Mouse (Mus musculus) E14TG2a.4 (cell line): ENCODE data around the gene Hba-a1.

Experiments
- CTCF ChIP-seq: conservative IDR thresholded peaks from 2 replicates; pipeline ENCODE4 v1.5.1; 2014; ENCODE audit warnings: low read length
- NANOG ChIP-seq: IDR thresholded peaks from 2 replicates; pipeline ENCODE4 v1.6.1; 2014; ENCODE audit warnings: borderline replicate concordance, low read length, mixed read lengths
- POU5F1 ChIP-seq: IDR thresholded peaks from 2 replicates; pipeline ENCODE4 v1.6.1; 2014; ENCODE audit warnings: low read length, borderline replicate concordance

DNA sequence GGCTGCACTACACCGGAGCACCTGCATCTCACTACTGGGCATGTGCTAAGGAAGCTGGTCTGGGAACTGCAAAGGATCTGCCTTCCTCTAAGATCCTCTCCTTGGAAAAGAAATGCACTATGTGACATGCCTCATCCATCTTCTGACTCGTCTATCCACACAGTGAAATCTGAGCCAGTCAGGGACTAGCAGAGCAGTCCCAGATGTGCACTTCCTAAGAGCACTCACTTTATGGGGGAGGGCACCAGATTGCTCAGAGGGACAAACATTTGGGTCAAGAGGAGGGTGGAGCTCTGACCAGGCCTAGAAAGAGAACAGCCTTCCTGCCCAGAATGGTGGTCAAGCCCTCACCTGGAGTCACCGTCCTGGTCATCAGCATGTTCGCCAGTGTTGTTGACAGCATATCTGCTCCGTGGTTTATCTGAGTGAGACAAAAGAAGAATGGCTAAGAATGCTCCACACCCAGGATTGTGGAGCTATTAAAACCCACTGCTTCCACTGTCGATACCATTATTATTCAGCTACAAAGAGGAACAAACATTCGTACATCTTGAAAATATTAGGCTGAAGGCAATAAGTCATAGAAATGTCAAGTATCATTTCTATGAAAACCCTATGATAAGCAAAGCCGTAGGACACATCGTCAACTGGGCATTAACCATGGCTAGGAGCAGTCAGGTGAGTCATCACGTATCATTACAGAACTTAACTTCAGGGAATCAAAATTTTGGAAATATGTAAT lies 20.5 kb upstream of the Hba-a1 start:
- TF ChIP-seq CTCF, result no peak
- no peak for TF ChIP-seq NANOG
- TF ChIP-seq POU5F1, result no peak
